Mouse (Mus musculus) WW6 (cell line): Measurements from ENCODE around the gene Ttll8.

ENCODE experiments used
- DNase-seq: peaks from one replicate; pipeline ENCODE4 v3.0.0-alpha.2; 2013; ENCODE audit warnings: low read depth, low spot score

The Ttll8 gene

DNA sequence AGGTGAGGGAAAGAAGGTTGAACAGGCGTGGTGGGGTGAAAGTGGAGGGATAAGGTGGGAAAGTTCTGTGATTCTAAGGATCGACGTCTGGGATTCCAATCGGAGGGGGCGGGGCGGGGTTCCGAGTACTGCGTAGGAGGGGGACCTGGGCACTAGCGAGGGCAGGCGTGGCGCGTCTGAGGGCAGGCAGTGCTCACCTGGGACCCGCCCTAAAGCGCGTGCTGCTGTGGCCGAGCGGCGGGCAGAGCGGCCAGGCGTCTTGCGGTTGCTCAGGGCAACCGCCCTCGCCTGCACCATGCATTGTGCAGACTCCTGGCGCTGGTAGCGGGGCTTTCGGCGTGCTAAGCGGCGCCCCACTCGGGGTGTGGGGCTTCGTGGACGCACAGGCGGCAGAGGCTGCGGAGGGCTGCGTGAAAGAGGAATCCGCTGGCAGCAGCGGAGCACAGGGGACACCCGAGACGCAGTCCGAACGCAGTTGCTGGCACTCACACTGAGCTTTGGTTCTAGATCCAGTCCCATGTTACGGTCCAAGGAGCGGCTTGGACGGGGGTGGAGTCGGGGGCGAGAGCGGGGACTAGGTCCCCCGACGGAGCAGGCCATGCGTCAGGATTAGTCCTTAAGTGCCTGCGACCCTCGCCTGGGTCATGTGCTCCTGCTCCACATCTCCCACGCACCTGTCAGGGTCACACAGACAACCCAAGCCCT is at the start of gene Ttll8:
TSS of gene Ttll8 (minus strand) at position 51 of the 705 bp plus-strand sequence.
- DNase-seq = no peak

DNA sequence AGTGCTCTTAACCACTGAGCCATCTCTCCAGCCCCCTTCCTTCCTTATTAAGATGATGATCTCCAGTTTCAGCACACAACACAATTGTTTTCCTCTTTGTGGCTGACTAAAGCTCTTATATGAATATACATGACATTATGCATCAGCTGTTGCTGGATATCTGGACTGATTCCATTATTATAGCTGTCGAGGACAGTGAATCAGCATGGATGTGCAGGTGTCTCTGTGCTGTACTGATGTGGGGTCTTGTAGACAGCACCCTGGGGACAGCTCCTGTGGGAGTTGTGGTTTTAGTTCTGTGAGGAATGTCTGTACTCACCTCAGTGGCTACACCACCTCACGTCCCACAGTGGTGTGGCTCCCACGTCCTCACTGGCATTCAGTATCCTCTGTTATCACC is 47.0 kb upstream of the Ttll8 start:
- no peak for DNase-seq

DNA sequence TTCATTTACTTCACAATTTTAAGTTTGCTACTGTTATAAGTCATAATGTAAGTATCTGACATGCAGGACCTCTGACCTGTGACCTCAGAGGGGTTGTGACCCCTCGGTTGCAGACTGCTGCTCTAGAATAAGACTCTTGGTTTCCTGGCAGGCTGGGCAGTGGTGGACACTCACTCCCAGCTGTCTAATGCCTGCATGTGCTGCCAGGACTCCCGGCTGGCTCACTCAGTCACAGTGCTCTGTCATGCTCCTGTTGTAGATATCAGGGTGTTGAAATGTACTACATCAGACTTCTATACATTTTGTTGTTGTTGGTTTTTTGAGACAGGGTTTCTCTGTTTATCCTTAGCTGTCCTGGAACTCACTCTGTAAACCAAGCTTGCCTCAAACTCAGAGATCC is 46.1 kb upstream of the Ttll8 start:
- no peak for DNase-seq

DNA sequence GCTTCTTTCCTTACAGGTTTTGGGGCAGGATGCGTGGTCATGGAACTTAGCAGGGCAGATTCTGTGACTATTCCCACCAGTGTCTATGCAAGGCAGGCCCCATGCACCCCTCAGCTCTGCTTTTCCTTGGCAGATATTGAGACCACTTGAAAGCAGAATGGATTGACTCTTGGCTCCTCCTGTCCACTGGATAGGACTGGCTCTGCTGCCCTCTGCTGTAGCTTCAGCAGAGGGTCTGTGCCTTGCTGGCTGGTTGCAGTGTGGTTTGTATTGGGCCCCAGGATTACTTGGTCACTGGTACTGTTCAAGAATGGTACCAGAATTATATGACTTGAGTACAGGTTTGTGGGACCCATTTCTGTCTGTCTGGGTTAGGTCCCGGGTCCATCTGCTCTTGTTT is 44.9 kb upstream of the Ttll8 start:
- DNase-seq = no peak

DNA sequence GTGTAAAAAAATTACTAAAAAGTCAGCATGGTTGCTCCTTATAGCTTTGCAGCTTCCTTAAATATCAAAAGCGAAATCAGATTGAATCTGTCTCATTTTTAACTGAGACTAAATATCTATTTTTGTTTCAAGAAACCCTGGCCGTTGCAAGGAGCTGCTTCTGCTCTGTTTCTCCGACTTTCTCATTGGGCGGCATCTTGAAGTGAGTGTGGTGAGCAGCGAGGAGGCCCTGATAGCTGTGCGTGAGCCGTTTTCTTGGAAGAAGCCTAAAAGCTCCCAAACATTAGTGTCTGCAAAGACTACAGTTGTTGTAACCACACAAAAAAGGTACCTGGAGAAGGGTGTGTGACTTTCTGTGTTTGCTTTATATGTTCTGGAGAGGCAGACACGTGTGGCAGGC is 44.4 kb upstream of the Ttll8 start:
- DNase-seq = no peak

DNA sequence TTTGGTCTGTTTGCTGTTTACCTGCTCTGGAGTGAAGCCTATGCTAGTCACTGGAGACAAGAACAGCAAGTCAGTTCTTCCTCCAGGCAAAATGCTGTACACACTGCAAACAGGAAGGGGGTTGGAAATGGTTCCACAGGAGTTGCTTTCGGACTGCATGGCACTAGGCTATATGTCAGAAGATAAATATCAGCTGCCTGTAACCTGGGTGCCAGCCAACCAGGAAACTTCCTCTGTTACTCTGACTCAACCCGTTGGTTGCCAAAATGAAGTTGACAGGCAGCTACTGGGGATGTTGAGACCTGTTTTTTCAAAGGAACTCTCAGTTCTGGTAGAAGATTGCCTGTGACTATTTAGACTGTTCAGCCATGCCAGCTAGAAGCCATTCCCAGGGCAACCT is 35.0 kb upstream of the Ttll8 start:
- DNase-seq = no peak

DNA sequence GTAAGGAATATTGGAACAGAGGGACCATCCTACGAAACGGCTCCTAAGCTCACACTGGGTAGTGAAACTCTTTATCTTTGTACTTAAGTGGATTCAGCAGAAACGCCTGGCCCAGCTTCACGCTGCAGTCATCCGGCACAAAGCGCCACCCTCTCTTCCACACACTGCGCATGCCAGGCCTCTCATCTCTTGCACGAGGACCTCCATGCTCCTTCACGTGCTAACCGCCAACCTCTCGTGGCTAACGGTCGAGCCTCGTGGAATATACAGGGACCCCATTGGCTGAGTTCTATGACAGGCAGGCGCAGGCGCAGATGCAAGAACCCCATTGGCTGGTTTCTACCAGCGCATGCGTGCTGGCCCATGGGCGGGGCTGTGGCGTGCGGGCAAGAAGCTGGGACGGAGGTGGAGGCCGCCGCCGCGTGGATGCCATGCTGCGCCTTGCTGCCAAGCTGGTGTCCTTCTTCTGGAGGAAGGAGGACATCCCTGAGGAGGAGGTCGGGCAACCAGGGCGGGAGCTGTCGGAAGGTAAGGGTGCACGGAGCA is 28.4 kb upstream of the Ttll8 start, which contains the start of gene Mov10l1:
TSS of gene Mov10l1 (plus strand) at position 376 of the 546 bp plus-strand sequence.
- no peak for DNase-seq

DNA sequence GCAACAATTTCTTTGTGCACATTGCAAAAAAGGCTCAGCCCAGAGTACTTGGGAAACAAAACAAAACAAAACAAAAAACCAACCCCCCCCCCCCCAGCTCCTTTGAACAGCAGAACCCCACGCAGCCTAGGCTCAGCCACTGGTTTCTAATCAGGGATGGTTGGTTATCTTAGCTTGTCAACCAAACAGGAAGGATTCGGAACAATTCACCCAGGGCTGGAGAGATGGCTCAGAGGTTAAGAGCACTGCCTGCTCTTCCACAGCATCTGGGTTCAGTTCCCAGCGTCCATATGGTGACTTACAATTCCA is 24.9 kb upstream of the Ttll8 start:
- no peak for DNase-seq

DNA sequence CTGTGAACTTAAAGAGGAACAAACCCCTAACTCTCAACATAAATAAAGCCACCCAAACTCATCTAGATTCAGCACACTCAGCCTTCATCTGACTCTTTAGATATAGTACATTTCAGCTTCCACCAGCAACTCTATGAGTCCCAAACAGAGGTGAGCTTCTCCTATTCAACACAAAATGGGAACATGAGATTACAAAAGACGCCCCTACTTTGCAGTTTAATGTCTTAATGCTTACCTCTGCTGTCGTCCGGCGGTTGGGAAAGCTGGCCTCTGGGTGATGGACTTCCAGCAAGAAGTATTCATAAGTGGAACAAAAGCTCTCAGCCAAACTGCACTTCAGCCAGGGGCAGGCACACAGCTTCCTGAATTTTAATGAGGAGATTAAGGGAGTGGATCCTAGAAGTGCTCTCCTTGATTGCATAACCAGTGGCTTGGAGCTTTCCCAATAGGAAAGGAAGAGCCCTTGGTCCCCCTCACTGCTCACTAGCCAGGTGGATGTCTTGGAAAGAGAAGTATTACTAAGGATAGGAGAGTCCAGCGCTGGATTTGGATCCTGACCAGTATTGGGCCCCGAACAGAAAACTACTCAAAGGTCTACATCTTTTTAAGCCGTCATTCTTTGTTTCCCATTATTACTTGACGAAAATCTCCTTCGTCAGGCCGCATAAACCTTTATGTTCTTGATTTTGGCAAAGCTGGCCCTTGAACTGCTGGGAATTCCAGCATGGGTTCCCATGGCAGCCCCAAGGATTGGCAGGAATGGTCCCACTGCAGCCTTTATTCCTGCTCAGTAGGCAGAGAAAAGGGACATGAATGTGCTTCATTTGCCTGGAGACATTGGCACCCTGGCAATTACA is 24.3 kb upstream of the Ttll8 start, which contains the start of gene Mlc1:
TSS of gene Mlc1 (minus strand) at position 727 of the 857 bp plus-strand sequence.
- no peak for DNase-seq

DNA sequence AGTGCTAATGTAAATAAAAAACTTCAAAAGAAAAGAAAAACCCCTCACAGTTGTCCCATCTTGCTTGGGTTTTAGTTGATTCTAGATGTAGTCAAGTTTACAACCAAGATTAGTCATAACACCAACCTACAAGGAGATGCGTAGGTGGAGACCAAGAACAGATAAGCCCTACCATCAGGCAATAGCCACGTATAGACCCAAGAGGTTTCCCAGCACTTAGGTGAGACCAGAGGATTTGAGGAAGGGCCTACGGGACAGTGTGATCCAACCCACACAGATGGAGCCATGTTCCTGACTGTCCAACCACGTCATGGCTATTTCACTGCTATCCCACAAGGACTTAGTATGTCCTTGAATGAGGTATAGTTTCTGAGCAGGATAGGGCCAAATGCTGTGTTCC is 18.1 kb upstream of the Ttll8 start:
- DNase-seq = no peak

DNA sequence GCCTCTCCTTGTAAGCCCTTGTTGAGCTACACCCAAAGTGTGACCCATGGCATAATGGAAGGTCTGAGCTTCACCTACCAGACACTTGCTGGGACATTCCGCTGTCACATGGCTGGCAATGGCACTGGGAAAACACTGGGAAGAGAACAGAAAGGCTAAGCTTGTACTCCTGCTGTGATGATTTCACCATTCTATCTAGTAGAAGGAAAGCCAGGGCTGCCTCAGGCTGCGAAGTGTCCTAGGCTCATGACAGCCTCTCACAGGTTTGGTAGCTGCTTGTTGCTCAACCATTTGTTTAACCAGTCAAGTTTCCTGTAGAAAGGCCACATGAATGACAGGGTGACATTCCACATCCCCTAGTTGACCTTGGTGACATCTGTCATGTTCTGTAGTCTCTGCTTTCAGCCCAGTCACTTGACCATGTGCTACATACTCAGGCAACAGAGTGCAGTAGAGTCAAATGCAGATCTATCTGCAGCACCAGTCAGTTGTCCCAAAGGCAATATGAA is 9.9 kb upstream of the Ttll8 start:
- DNase-seq = no peak

DNA sequence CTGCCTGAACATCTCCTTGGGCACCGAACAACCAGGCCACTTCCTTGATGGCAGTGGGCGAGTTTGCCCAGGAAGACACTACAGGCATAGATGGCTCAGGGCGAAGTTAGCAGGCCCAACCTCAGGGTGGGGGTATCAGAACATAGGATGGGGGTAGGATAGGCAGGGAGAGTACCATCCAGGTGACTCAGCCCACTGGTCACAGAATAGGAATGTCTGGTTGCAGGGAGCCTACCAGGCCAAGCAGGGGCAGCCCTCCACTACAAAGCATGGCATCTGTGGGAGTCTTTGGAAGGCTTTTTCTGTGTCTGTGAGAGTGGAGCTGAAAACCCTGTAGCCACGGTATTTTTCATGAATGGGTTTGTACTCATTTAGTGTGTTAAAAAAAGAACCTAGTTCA is 3.3 kb upstream of the Ttll8 start:
- DNase-seq = no peak

DNA sequence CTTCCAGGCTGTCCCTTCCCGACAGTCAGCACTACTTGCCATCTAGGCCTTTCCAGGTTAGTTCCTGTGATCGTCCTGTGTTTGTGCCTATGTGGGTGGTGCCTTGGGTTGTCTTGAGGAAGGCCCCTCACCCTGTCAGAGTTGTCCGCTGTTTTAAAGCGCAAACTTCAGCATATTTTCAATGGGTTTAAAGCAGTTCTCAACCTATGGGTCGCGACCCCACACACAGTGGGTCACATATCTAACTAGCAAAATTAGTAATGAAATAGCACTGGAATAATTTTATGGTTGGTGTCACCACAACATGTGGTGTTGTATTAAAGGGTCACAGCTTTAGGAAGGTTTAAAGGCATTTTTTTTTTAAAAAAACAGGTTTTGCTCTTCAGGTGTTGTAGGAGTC is 1.1 kb upstream of the Ttll8 start:
- DNase-seq = no peak

DNA sequence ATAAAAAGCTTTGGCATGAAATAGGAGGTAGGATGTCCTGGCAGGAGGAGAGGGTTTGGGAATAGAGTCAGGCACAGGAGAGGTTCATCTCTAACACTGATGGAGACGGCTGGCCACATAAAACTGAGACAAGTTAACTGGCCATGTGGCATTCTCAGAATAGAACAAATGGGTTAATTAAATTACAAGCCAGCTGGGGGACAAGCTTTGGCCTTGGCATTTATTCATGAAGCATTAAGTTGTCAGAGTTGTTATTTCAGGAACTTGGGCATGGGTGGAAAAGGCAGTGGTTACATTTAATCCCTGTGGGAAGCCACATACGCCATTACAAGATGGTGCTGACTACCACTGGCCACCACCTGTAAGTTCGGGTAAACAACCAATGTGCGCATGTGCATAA is 3.0 kb downstream of the Ttll8 start:
- no peak for DNase-seq

DNA sequence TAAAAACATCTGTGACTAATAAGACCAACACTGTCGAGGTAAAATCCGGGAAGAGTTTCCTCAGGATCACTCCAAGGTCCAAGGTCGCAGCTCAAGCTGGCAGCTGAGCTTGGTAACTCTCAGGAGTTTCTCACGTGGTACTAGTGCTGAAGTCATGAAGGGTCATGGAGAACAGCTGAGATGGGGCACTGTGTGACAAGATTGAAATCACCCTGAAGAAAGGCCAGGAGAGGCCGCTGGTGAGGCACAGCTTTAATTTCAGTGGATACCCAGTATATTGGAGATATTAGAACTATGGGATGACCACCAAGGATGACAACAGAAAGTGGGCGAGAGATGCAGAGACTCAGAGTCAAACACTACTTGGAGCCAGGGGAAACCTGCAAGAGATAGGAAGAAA is 7.4 kb downstream of the Ttll8 start:
- DNase-seq = no peak

DNA sequence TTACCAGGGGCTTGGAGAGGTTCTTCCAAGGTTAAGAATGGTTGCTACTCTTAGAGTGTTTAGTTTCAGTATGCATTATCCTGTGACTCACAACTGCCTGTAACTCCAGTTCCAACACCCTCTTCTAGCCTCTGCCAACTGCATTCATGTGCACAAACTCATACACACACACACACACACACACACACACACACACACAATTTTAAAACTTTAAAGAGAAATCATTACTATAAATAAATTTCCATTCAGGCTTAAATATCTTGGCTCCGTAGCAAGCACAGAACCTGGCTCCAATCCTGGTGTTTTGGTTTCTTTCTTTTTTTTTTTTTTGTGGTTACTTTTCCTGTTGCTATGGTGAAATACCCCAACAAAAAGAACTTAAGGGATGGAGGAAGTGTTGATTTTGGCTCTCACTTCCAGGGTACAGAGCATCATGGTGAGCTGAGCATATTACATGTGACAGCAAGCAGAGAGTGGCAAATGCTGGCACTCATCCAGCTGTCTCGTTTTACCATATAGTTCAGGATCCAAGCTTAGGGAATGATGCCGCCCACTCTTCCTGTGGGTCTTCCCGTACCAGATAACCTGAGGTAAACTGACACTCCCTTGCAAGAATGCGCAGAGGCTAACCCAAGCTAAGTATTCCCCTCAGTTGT is 10.2 kb downstream of the Ttll8 start:
- DNase-seq = no peak

DNA sequence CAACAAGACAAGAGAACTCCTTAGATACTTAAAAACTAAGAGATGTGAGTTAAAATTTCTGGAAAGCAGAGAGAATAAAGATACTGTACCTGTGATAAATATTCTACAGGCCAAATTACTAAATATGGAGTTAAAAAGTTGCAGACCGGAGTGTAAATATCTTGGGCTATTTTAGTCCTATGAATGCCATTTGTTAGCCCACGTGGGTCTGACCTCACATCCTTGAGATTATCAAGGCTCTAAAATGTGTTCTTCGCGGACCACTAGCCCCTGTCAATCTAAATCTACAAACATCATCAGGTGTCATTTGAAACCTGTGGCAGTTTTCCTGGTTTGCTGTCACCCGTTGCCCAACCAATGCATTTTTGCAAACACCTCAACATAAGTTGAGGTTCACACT is 11.4 kb downstream of the Ttll8 start:
- no peak for DNase-seq

DNA sequence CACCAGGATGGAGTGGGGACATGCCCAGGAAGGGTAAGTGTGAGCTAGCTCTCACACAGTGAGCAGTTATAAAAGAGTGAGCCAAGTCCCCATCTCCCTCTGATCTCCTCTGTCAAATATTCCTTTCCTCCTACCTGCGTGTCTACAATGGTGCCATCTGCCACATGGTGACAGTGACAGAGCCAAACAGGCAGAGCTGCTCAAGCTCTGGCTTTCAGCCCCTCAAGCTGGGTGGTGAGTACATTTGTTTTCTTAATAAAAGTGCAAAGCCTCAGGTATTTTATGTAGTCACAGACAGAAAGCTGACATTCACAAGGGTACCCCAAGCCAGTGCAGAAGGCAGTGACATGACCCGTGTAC is 16.9 kb downstream of the Ttll8 start:
- no peak for DNase-seq

DNA sequence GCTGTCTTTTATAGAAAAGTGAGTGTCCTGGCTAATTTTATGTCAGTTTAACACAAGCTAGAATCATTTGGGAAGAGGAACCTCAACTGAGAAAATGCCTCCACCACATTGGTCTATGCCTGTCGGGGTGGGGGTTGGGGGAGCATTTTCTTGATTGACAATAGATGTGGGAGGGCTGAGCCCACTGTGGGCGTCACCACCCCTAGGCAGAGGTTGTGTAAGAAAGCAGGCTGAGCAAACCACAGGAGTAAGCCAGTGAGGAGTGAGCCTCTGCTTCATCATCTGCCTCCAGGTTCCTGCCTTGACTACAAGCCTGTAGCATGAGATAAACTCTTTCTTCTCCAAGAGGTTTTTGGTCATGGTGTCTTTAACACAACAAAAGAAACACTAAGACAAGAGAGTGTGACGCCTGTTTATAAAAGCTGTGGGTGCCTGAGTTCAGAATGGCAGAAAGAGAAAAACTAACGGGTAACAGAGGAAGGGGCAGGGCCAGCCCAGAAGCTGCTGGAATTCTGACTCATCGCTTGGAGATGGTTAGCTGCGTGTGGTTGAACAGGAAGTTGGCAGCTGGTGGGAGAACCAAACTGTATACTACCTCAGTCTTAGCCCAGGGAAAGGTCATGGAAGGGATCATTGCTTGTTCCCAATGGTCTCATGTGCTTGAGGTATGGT is 17.5 kb downstream of the Ttll8 start:
- DNase-seq = no peak

DNA sequence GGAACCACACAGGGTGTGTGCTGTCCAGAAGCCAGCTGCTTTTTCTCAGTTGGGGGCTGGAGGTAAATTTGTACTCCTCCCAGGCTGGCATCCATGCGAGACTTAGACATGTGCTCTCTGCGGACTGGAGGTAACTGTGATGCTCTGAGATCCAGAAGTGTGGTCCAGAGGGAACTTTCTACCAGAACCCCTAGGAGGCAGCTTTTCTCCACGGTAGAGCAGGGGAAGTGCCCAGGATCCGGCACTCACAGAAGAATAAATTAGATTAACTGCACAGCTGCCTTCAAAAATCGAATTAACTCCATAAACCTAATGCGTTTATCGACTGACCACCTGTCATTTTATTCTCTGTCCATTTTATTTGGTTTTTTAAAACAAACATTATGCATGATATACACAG is 20.1 kb downstream of the Ttll8 start:
- DNase-seq = no peak

DNA sequence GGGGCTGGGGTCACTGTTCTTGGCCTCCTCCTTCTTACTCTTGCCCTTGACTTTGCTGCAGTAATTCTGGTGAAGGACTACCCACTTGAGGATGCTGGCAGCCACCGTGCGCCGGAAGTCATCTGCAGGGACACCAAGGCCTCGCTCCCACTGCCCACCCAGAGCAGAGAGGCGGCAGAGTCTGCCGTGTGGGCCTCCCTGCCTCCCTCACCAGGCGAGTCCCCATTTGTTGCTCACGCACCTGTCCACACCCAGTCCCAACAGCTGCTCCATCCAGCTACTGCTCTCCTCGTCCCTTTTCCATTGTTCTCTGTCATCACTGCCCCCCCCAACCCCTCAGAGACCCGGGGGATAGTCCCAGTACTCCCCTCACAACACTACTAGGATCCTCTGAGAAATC is 21.6 kb downstream of the Ttll8 start:
- DNase-seq = no peak

DNA sequence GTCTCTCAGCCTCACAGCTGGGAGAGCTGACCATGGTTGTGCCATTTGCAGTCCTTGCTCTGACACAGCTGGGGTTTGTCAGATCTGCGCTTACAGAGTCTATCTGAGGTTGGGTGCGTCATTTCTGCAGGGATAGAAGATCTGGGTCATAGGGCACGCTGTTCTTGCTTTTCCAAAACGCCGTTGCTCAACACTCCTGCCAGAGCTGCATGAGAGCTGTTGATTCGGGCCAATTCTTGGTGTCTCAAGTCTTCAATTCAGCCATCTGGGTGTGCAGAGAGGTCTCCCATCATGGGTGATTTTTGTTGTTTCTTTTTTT is 32.3 kb downstream of the Ttll8 start:
- no peak for DNase-seq
